Mouse (Mus musculus): ENCODE results near the gene P2rx3.
A peak's percentile ranks its signal among the peaks of the same experiment; 100 is the strongest.

P2rx3 gene

GRCm38 (mm10) chr2:84980188-84980587 lies 57.1 kb downstream of the P2rx3 start, which contains the start of gene Prg2:
Prg2 (plus strand) TSS chr2:84980461.
- DNase-seq (ENCODE audit: low spot score in 2 of 2) = no peak

- no peak for DNase-seq (ENCODE audit: low spot score in 2 of 2)
Observed at GRCm38 (mm10) chr2:84975580-84975979, 61.7 kb downstream of the P2rx3 start.

GRCm38 (mm10) chr2:84967318-84967991 lies 69.8 kb downstream of the P2rx3 start:
- no peak for DNase-seq (ENCODE audit: low spot score in 2 of 2)

DNA sequence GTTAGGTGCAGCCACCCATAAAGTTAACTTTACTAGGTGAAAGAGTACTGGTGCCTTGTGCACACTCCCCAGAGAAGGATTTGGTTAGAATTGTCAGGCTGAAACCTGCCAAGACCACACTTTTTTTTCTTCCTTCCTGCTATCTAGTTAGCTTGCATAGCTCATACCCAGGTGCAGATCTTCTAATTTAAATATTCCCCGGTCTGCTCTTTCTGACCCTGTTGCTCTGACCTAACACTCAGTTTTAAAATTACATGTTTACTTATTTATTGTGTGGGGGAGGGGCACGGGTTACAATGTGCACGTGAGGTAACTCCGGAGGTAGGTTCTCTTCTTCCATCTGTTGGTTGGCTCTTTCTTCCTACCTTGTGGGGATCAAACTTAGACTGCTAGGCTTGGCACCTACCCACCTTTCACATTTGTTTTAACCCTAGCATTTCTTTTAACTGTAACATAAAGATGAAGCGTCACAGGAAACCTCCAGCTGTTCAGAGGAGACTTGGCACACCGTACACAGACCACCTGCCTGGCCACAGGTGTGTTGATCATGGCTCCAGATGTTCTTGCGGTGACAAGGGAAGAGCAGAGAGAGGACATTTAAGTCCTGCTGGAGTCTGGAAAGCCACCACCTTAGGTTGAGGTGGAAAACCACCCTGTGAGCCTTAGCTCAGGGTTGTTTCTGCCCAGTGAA lies 73.0 kb downstream of the P2rx3 start:
- DNase-seq (ENCODE audit: low spot score in 2 of 2) = no peak

DNA sequence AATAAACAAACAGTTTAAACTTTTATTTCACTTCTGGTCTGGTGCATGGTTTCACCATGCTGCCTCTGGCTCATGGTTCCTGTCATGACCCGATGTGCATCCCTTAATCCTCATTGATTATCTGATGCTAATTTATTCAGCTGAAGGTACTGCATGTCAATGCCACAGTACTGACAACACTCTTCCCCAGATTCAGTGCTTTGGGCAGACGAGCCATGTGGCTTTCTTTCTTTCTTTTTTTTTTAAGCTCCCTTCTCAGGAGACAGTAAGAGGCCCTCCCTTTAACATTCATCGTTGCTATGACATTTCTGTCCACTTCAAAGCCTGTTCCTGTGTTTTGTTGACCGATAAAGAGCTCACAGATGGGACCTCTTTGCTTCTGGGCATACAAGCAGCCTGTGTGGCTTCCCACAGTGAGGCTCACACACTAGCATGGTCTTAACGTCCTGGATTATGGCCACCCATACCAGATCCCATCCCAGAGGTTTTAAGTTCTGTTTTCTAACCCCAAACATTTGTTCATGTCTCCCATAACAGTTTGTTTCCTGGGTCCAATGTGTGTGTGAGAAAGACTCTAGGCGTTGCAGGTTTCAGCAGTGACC lies 74.3 kb downstream of the P2rx3 start:
- DNase-seq (ENCODE audit: low spot score in 2 of 2) = no peak

GRCm38 (mm10) chr2:84961901-84962300 lies 75.4 kb downstream of the P2rx3 start:
- DNase-seq (ENCODE audit: low spot score in 2 of 2) = no peak

DNA sequence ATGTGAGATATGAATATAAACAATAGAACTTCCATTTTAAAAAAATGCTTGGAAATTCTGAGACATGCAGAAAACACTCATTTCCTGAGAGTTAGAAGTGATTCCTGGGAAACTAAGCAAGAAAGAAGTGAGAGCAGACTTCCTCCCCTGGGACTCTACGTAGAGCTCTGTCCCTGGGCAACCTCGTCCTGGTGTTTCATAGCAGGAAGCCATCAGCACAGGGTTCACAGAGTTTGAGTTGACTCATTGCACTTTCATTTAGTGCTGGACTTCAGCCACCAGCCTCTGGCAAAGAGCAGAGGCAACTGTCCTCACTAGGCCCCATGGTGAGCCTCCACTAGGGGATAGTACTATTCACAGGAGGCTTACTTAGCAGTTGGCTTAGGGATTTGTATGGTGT lies 76.0 kb downstream of the P2rx3 start:
- no peak for DNase-seq (ENCODE audit: low spot score in 2 of 2)

DNA sequence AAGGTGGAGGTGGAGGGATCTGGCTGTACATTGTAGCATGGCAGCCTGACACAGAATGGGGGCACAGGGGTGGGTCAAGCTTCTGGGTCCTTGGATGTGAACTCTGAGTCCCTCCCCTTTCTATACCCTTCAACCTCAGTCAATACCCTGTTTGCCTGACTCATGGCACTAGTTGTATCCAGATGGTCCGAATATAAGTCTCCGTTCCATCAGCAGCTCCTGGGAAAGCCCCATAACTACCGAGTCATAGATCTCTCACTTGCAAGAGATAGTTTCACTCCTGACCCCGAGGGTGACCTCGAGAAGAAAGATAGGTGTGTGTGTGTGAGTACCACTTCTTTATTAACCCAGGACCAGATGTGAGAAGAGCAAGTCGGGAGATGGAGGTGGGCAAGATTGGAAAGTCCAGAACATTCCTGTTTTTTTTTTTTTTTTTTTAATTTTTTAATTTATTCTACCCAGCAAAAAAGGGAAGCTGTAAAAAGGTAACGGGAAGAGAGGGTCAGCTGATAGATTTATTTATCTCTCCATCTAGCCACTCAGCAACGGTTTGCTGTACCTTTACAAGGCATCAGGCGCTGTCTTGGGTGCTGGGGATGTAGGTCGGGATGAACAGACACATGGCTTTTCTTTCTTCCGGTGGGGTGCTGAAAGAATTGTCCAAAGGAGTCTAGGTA lies 78.5 kb downstream of the P2rx3 start:
- DNase-seq (ENCODE audit: low spot score in 2 of 2) = no peak

DNA sequence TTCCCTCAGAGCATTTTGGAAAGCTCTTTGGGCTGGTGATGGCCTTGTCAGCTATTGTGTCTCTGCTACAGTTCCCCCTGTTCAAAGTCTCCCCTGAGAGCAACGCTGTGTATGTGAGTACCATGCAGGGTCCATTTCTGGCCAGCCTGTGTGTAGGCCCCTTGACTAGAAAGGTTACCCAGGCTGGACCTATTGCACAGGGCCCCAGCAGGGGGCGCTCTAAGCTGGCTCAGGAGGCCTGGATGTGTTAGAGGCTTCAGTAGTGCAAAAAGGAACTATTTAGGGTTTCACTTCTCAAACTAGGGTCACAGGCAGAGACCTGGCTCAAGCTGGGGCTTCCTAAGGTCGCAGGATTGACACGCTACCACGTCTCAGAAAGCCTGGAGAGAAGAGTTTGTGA lies 81.0 kb downstream of the P2rx3 start:
- peak in 1 of 2 experiments; percentile 31 for DNase-seq (ENCODE audit: low spot score in 2 of 2)

DNA sequence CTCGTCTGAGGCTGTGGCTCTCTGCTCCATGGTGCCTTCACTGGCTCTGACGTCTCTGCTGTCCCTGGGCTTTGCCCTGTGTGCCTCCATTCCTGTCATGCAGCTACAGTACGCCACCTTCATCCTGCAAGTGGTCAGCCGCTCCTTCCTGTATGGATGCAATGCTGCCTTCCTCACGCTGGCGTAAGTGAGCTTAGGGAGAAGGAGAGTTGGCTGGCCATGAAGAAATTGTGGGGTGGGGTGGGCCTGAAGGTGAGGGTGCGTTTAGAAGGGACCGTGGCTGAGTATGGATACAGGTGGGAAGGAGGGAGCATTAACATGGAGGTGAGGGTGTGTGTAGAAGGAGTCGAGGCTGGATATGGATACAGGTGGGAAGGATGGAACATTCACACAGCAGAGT lies 81.8 kb downstream of the P2rx3 start:
- no peak for DNase-seq (ENCODE audit: low spot score in 2 of 2)

DNA sequence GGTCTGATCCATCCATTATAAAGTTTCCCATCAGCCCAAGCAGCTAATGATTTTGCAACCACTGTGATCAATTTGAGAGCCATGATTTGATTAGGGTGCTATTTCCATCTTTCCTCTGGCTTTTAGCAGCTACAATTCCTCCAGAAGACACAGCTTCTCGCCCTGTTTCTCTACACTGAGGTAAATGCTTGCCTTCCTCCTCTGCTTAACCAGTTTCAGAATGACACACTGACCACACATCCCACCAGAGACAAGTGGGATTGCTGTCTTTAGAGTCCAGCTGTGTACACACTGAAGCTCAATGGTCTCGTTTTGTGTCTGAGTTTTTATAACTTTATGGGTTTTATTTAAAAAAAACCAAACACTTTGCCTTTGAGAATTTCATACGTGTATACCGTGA lies 84.6 kb downstream of the P2rx3 start:
- no peak for DNase-seq (ENCODE audit: low spot score in 2 of 2)

- no peak for DNase-seq (ENCODE audit: low spot score in 2 of 2)
Observed at GRCm38 (mm10) chr2:84952251-84952650, 85.0 kb downstream of the P2rx3 start.

- no peak for DNase-seq (ENCODE audit: low spot score in 2 of 2)
Observed at GRCm38 (mm10) chr2:84951027-84951426, 86.2 kb downstream of the P2rx3 start.

DNA sequence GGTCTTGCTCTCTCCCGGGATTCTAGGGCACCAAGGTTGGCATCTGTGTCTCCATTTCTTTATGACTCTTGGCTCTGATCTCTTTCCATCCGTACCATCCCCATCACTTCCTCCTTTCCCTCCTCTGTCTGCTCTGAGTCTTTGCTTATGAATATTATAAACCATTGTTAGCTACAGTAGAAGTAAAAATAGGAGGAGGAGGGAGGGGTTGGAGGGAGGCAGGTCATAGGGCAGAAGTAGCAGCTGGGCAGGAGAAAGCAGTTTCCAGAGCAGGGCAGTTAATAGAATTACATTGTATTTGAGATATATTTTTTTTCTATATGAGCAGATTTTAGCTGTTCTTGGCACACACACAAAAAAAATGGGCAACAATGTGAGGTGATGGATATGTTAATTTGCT lies 88.5 kb downstream of the P2rx3 start:
- no peak for DNase-seq (ENCODE audit: low spot score in 2 of 2)

Measured in frontal cortex, postnatal 10 days (tissue).